Comparison of ENCODE assay signal across 8 mouse cellular contexts in the genomic region with DNA sequence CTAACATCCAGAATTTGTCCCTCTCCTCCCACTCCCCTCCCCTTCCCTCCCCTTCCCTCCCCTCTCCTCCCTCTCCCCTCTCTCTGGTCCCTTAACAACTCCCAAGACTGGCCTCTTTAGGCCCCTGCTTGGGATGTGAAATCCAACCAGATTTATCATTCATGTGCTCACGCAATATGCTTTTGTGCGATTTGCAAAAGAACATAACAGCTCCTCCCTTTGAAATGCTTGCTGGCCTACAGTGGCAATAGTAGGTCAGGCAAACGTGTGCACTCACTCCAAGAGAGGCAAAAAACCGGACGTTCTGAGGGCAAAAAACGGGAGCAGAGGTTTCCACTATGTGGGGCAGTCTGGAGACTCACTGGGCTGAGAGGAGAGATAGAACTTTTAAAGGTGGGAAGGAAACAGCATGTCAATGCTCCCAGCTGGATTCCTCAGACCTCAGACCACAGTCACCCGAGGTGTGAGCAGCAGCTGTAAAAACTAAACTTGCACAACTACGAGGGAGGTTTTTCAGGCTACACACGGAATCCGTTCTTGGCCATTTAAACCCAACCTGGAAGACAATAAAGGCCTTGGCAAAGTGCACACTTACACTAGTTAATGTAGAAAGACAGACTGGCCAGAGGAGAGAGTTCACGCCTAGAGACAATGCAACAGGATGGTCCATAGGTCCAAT. TPM values are rescaled to one million over a fixed set of nuclear protein-coding genes. Genes with fewer than 3 reads are reported as not detected.
A peak's percentile ranks its signal among the peaks of the same experiment; 100 is the strongest.
DNase-seq lines count a peak whose midpoint lies in the region; ATAC-seq lines count a peak whose summit lies in the region.

No protein-coding gene starts in this region.

- peak overlapping the region; percentile 85 for H3K9ac ChIP-seq in heart, embryonic 13.5 days
- peak overlapping the region; percentile 85 for H3K9ac ChIP-seq in hindbrain, embryonic 13.5 days

- DNase-seq in heart, postnatal 4 days = no peak
- DNase-seq in NIH3T3 (ENCODE audit: low read depth) = peak; percentile 71
- no peak for DNase-seq in midbrain, embryonic 10.5 days (ENCODE audit: low spot score)
- no peak for DNase-seq in spleen, postnatal 10 days (ENCODE audit: low spot score in 2 of 2)
- DNase-seq in spleen, adult 18-20 months = no peak

- no peaks in the 10 kb centered on the region for H3K36me3 ChIP-seq in heart, embryonic 13.5 days
- no peaks in the 10 kb centered on the region for H3K36me3 ChIP-seq in hindbrain, embryonic 13.5 days
- no peaks in the 10 kb centered on the region for H3K36me3 ChIP-seq in midbrain, embryonic 10.5 days

- H3K4me3 ChIP-seq in heart, embryonic 13.5 days = peak overlapping the region; percentile 83
- H3K4me3 ChIP-seq in hindbrain, embryonic 13.5 days = peak overlapping the region; percentile 72
- peak overlapping the region; percentile 87 for H3K4me3 ChIP-seq in midbrain, embryonic 10.5 days

- peak overlapping the region; percentile 99 for H3K4me2 ChIP-seq in heart, embryonic 13.5 days
- peak overlapping the region; percentile 93 for H3K4me2 ChIP-seq in hindbrain, embryonic 13.5 days

- H3K9me3 ChIP-seq in heart, embryonic 13.5 days = no peaks in the 10 kb centered on the region
- H3K9me3 ChIP-seq in hindbrain, embryonic 13.5 days = no peaks in the 10 kb centered on the region
- H3K9me3 ChIP-seq in midbrain, embryonic 10.5 days (replicated peaks) = no peaks in the 10 kb centered on the region

- no peak for ATAC-seq in heart, embryonic 13.5 days (ENCODE audit: extremely low read depth, insufficient number of reproducible peaks, low FRiP score, low TSS enrichment)
- no peak for ATAC-seq in hindbrain, embryonic 13.5 days (ENCODE audit: low FRiP score)
- no peak for ATAC-seq in CD4-positive, CD25-positive, alpha-beta regulatory T cell, adult 4 months

- H3K27me3 ChIP-seq in heart, embryonic 13.5 days (replicated peaks) = peaks cover 6% of the 10 kb centered on the region; the same call in 1 of the 2 replicates
- H3K27me3 ChIP-seq in hindbrain, embryonic 13.5 days = peaks cover 9% of the 10 kb centered on the region
- peaks cover 29% of the 10 kb centered on the region for H3K27me3 ChIP-seq in midbrain, embryonic 10.5 days (ENCODE audit: low read depth, poor library complexity, severe bottlenecking)

- peak overlapping the region; percentile 65 for H3K27ac ChIP-seq in heart, embryonic 13.5 days (replicated peaks)
- no peak overlapping the region for H3K27ac ChIP-seq in hindbrain, embryonic 13.5 days
- peak overlapping the region; percentile 87; the same call in 1 of the 2 replicates for H3K27ac ChIP-seq in midbrain, embryonic 10.5 days (replicated peaks)

- peaks cover 30% of the 10 kb centered on the region for H3K4me1 ChIP-seq in heart, embryonic 13.5 days
- H3K4me1 ChIP-seq in hindbrain, embryonic 13.5 days (replicated peaks) = peaks cover 29% of the 10 kb centered on the region
- peaks cover 35% of the 10 kb centered on the region for H3K4me1 ChIP-seq in midbrain, embryonic 10.5 days

- WGBS in heart, embryonic 13.5 days = 30% methylated on average over 11 of the region's 11 CpGs
- 32% methylated on average over 11 of the region's 11 CpGs for WGBS in hindbrain, embryonic 13.5 days
- 23% methylated on average over 11 of the region's 11 CpGs for WGBS in midbrain, embryonic 10.5 days

RNA-seq across cellular contexts. Expression of gene Plekhh2, which starts 0.6 kb away (rescaled TPM):
- 2.0 and 2.6 TPM in 2 replicates for polyA plus RNA-seq in heart, embryonic 13.5 days (2015; fragmentation: Nextera tagmentation; extraction: Ambion mirVana)
- 1 to 10 TPM; 6.3 to 6.4 TPM for total RNA-seq in heart, postnatal 4 days (2021)
- polyA plus RNA-seq in hindbrain, embryonic 13.5 days (2015; fragmentation: Nextera tagmentation; extraction: Ambion mirVana) = 1.9 and 2.1 TPM in 2 replicates
- polyA plus RNA-seq in midbrain, embryonic 10.5 days (2016; fragmentation: Nextera tagmentation; extraction: Ambion mirVana) = 2.9 and 4.0 TPM in 2 replicates
- polyA plus RNA-seq in CD4-positive, CD25-positive, alpha-beta regulatory T cell, adult 4 months (2017; shearing (Covaris generic)) = not detected

RNA-seq across cellular contexts. Expression of gene Thada, which starts 45.1 kb away (rescaled TPM):
- polyA plus RNA-seq in heart, embryonic 13.5 days (2015; fragmentation: Nextera tagmentation; extraction: Ambion mirVana) = 4.6 and 5.6 TPM in 2 replicates
- total RNA-seq in heart, postnatal 4 days (2021) = 10 to 100 TPM; 12.8 to 16.2 TPM
- 6.1 and 8.5 TPM in 2 replicates for polyA plus RNA-seq in hindbrain, embryonic 13.5 days (2015; fragmentation: Nextera tagmentation; extraction: Ambion mirVana)
- polyA plus RNA-seq in midbrain, embryonic 10.5 days (2016; fragmentation: Nextera tagmentation; extraction: Ambion mirVana) = 10.3 and 10.8 TPM in 2 replicates
- polyA plus RNA-seq in CD4-positive, CD25-positive, alpha-beta regulatory T cell, adult 4 months (2017; shearing (Covaris generic)) = 100 to 1,000 TPM in 1 of 2 experiments, 10 to 100 TPM in 1; 83.1 to 129 TPM
